ENCODE assay signal across 12 mouse cellular contexts in genomic region chr6:115684851-115685646, GRCm38 (mm10). TPM values are rescaled to one million over a fixed set of nuclear protein-coding genes. Genes with fewer than 3 reads are reported as not detected.
A peak's percentile ranks its signal among the peaks of the same experiment; 100 is the strongest.
DNase-seq lines count a peak whose midpoint lies in the region; ATAC-seq and TF ChIP-seq lines count a peak whose summit lies in the region.
"Had no signal": no experiment of that assay in that cellular context is flagged by ENCODE, and none has a peak within 500 bp of the region (broad histone marks: within the 10 kb centered on the region; RNA-seq: fewer than 3 reads in every experiment).

No protein-coding gene starts in this region.

- intact Hi-C loops in heart, postnatal 25 days (cut with DNase I), result no loop called here

- H3K27me3 ChIP-seq in C2C12 (ENCODE audit: control insufficient read depth, insufficient read depth, insufficient read length), result no peaks in the 10 kb centered on the region
- H3K27me3 ChIP-seq in liver, embryonic 12.5 days (replicated peaks), result no peaks in the 10 kb centered on the region

- peak; percentile 82 for ATAC-seq in liver, embryonic 12.5 days

- peak overlapping the region; percentile 23 for H3K27ac ChIP-seq in liver, embryonic 12.5 days

- WGBS in liver, embryonic 12.5 days (ENCODE audit: insufficient replicate concordance), result 32% methylated on average over 11 of the region's 11 CpGs

- H3K4me1 ChIP-seq in liver, embryonic 12.5 days, result peaks cover 14% of the 10 kb centered on the region

- no peak overlapping the region for H3ac ChIP-seq in C2C12 (ENCODE audit: control insufficient read depth, insufficient read length, low read depth)

- no peaks in the 10 kb centered on the region for H3K79me3 ChIP-seq in C2C12 (ENCODE audit: low read depth)

- no peaks in the 10 kb centered on the region for H3K36me3 ChIP-seq in C2C12 (ENCODE audit: control insufficient read depth, insufficient read depth)
- H3K36me3 ChIP-seq in liver, embryonic 12.5 days, result no peaks in the 10 kb centered on the region

- no peak for TF ChIP-seq CTCF in C2C12 (IDR thresholded peaks at IDR 0.05; ENCODE audit: control insufficient read depth, insufficient read depth, insufficient read length)

- H3K79me2 ChIP-seq in C2C12 (ENCODE audit: control insufficient read depth, insufficient read depth), result no peaks in the 10 kb centered on the region

- no peak overlapping the region for H3K9ac ChIP-seq in liver, embryonic 12.5 days

- no peaks in the 10 kb centered on the region for H3K9me3 ChIP-seq in liver, embryonic 12.5 days (replicated peaks)

- H3K4me2 ChIP-seq in liver, embryonic 12.5 days, result peak overlapping the region; percentile 54

- peak; percentile 66 for DNase-seq in 3T3-L1 (ENCODE audit: low read depth, low spot score)
- DNase-seq in R1 (ENCODE audit: low read depth, low spot score), result peak; percentile 99
- DNase-seq in right cerebral cortex, postnatal 14 days, result no peak
- no peak for DNase-seq in urinary bladder, postnatal 10 days (ENCODE audit: low spot score)
- no peak for DNase-seq in kidney, postnatal 14 days
- DNase-seq in heart, postnatal 25 days (ENCODE audit: low spot score), result no peak
- DNase-seq: adrenal gland, postnatal 25 days; cerebellum, adult 2 months; heart, postnatal 4 days; kidney, postnatal 4 days had no signal

- H3K4me3 ChIP-seq in C2C12 (ENCODE audit: insufficient read depth, poor library complexity, severe bottlenecking), result no peak overlapping the region
- peak overlapping the region; percentile 31 for H3K4me3 ChIP-seq in liver, embryonic 12.5 days

TF ChIP-seq in C2C12, 6 proteins besides CTCF, POLR2A, EP300 and RAD21:
- TF ChIP-seq MYOD1 (IDR thresholded peaks at IDR 0.05; ENCODE audit: control insufficient read depth, insufficient read length, low read depth) (no peak), USF1 (IDR thresholded peaks at IDR 0.05; ENCODE audit: low read depth) (no peak), CEBPB (IDR thresholded peaks at IDR 0.05; ENCODE audit: low read depth) (no peak), MYOG (IDR thresholded peaks at IDR 0.05; ENCODE audit: control insufficient read depth, extremely low read depth, insufficient read length) (no peak), MAX (IDR thresholded peaks at IDR 0.05) (peak; percentile 26), FOSL1 (IDR thresholded peaks at IDR 0.05; ENCODE audit: insufficient read depth, low read length, poor library complexity, severe bottlenecking) (no peak)

RNA-seq across cellular contexts. Expression of gene Raf1, which starts 8.6 kb away (rescaled TPM):
- polyA plus RNA-seq in C2C12 (2012; fragmentation: generic; extraction: Trizol), result 61.8 TPM
- 52.4 and 53.2 TPM in 2 replicates for polyA plus RNA-seq in liver, embryonic 12.5 days (2016; fragmentation: Nextera tagmentation; extraction: Ambion mirVana)
- 100 to 1,000 TPM in 1 of 2 experiments, 10 to 100 TPM in 1; 98.8 to 100 TPM for total RNA-seq in heart, postnatal 25 days (2021)

Comparison
In these comparisons a context has a peak if more than half of its experiments do, and no peak if none do; other contexts are left out.
1. DNase-seq: peak in 3T3-L1 (single experiment) and R1 (single experiment); none in right cerebral cortex, postnatal 14 days (single experiment), urinary bladder, postnatal 10 days (single experiment), kidney, postnatal 14 days (single experiment) and heart, postnatal 25 days (single experiment).